In the genomic region with DNA sequence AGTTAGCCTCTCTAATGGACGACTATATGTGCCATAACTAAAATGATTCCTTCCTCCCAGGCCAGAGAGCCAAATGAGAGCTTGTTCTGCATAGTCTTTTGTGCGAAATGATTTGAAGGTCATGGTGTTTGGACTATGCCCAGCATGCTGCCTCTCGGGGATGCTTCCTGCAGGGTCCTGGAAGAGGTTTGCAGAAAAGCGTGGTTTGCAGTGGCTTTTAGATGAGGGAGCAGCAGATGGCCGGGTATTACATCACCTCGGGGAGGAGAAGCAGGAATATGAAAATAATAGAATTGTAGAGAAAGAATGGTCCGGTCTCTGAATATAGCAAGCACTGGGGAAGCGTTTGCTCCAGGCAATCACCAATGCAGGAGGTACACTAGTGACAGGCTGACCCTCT, we compare ENCODE assay signal across 9 mouse cellular contexts. TPM values are rescaled to one million over a fixed set of nuclear protein-coding genes. Genes with fewer than 3 reads are reported as not detected.
DNase-seq lines count a peak whose midpoint lies in the region; ATAC-seq and TF ChIP-seq lines count a peak whose summit lies in the region.
"Had no signal": no experiment of that assay in that cellular context is flagged by ENCODE, and none has a peak within 500 bp of the region (broad histone marks: within the 10 kb centered on the region; RNA-seq: fewer than 3 reads in every experiment).

No protein-coding gene starts in this region.

- no peaks in the 10 kb centered on the region for H3K9me3 ChIP-seq in neural tube, embryonic 13.5 days
- no peaks in the 10 kb centered on the region for H3K9me3 ChIP-seq in hindbrain, embryonic 14.5 days (ENCODE audit: control insufficient read depth, low read length)
- H3K9me3 ChIP-seq in midbrain, postnatal 0 days (ENCODE audit: low read length): no peaks in the 10 kb centered on the region
- no peaks in the 10 kb centered on the region for H3K9me3 ChIP-seq in kidney, embryonic 16.5 days (ENCODE audit: low read length)
- H3K9me3 ChIP-seq: liver, embryonic 15.5 days had no signal

- no peak overlapping the region for H3K4me2 ChIP-seq in neural tube, embryonic 13.5 days
- H3K4me2 ChIP-seq in hindbrain, embryonic 14.5 days (replicated peaks): no peak overlapping the region
- H3K4me2 ChIP-seq in midbrain, postnatal 0 days (ENCODE audit: low read depth, low read length, poor library complexity, severe bottlenecking): no peak overlapping the region
- no peak overlapping the region for H3K4me2 ChIP-seq in kidney, embryonic 16.5 days (replicated peaks; ENCODE audit: low read depth, low read length)
- H3K4me2 ChIP-seq: liver, embryonic 15.5 days had no signal

- no peak for DNase-seq in neural tube, embryonic 10.5 days (ENCODE audit: extremely low spot score, low spot score)
- DNase-seq in cerebellum, postnatal 14 days: peak; percentile 87 to 92
- no peak for DNase-seq in hindbrain, embryonic 14.5 days (ENCODE audit: low spot score)
- DNase-seq in midbrain, postnatal 0 days (ENCODE audit: low spot score): peak; percentile 71
- no peak for DNase-seq in ovary, adult 18-20 months (ENCODE audit: low spot score)
- DNase-seq in retina, embryonic 14.5 days (ENCODE audit: low spot score): no peak

- H3K27me3 ChIP-seq in neural tube, embryonic 13.5 days: no peaks in the 10 kb centered on the region
- no peaks in the 10 kb centered on the region for H3K27me3 ChIP-seq in hindbrain, embryonic 14.5 days (ENCODE audit: control insufficient read depth, insufficient read depth, low read length)
- H3K27me3 ChIP-seq in midbrain, postnatal 0 days (ENCODE audit: insufficient read depth, low read length): no peaks in the 10 kb centered on the region
- H3K27me3 ChIP-seq in kidney, embryonic 16.5 days (ENCODE audit: insufficient read depth, low read length): no peaks in the 10 kb centered on the region
- H3K27me3 ChIP-seq: liver, embryonic 15.5 days had no signal

- 28% methylated on average over 8 of the region's 8 CpGs for WGBS in neural tube, embryonic 13.5 days
- WGBS in hindbrain, embryonic 14.5 days: 30% methylated on average over 8 of the region's 8 CpGs
- 24% methylated on average over 8 of the region's 8 CpGs for WGBS in midbrain, postnatal 0 days
- 80% methylated on average over 8 of the region's 8 CpGs for WGBS in kidney, embryonic 16.5 days

- no peak overlapping the region for H3K9ac ChIP-seq in neural tube, embryonic 13.5 days
- H3K9ac ChIP-seq in hindbrain, embryonic 14.5 days: no peak overlapping the region
- H3K9ac ChIP-seq in midbrain, postnatal 0 days (replicated peaks; ENCODE audit: low read length, poor library complexity, severe bottlenecking): no peak overlapping the region
- no peak overlapping the region for H3K9ac ChIP-seq in kidney, embryonic 16.5 days (replicated peaks; ENCODE audit: low read length)
- H3K9ac ChIP-seq: liver, embryonic 15.5 days had no signal

- TF ChIP-seq CTCF in midbrain, postnatal 0 days (IDR thresholded peaks at IDR 0.05): no peak

- peak overlapping the region; percentile 18; the same call in 1 of the 2 replicates for H3K27ac ChIP-seq in neural tube, embryonic 13.5 days (replicated peaks)
- peak overlapping the region; percentile 38 for H3K27ac ChIP-seq in hindbrain, embryonic 14.5 days
- H3K27ac ChIP-seq in midbrain, postnatal 0 days (ENCODE audit: low read depth, low read length): 0 out of 2 replicates have a peak overlapping the region, but pooled peaks have one; percentile 0
- no peak overlapping the region for H3K27ac ChIP-seq in kidney, embryonic 16.5 days (ENCODE audit: low read length)
- H3K27ac ChIP-seq: liver, embryonic 15.5 days had no signal

- H3K4me1 ChIP-seq in neural tube, embryonic 13.5 days (replicated peaks): peaks cover 9% of the 10 kb centered on the region
- H3K4me1 ChIP-seq in hindbrain, embryonic 14.5 days (replicated peaks; ENCODE audit: control insufficient read depth, insufficient read depth, low read length): peaks cover 5% of the 10 kb centered on the region; the same call in 1 of the 2 replicates
- H3K4me1 ChIP-seq in midbrain, postnatal 0 days (ENCODE audit: insufficient read depth, low read length): no peaks in the 10 kb centered on the region
- 0 out of 2 replicates have a peak, but pooled peaks cover 3% of the 10 kb centered on the region for H3K4me1 ChIP-seq in kidney, embryonic 16.5 days (ENCODE audit: insufficient read depth, low read length)

- ATAC-seq in neural tube, embryonic 13.5 days (ENCODE audit: low read depth): no peak
- peak; percentile 51; the same call in 1 of the 2 replicates for ATAC-seq in hindbrain, embryonic 14.5 days (ENCODE audit: low FRiP score)
- ATAC-seq in midbrain, postnatal 0 days (ENCODE audit: low FRiP score): no peak
- ATAC-seq in kidney, embryonic 16.5 days (ENCODE audit: low FRiP score, low TSS enrichment): no peak

- H3K4me3 ChIP-seq in neural tube, embryonic 13.5 days: no peak overlapping the region
- H3K4me3 ChIP-seq in hindbrain, embryonic 14.5 days (replicated peaks; ENCODE audit: low read length): no peak overlapping the region
- no peak overlapping the region for H3K4me3 ChIP-seq in midbrain, postnatal 0 days (ENCODE audit: low read depth, low read length)
- H3K4me3 ChIP-seq in kidney, embryonic 16.5 days (ENCODE audit: low read length): no peak overlapping the region
- H3K4me3 ChIP-seq: liver, embryonic 15.5 days had no signal

- H3K36me3 ChIP-seq in neural tube, embryonic 13.5 days: no peaks in the 10 kb centered on the region
- H3K36me3 ChIP-seq in hindbrain, embryonic 14.5 days (replicated peaks; ENCODE audit: control insufficient read depth, insufficient read depth): no peaks in the 10 kb centered on the region
- no peaks in the 10 kb centered on the region for H3K36me3 ChIP-seq in midbrain, postnatal 0 days (ENCODE audit: insufficient read depth, low read length)
- H3K36me3 ChIP-seq in kidney, embryonic 16.5 days (ENCODE audit: insufficient read depth, low read length): no peaks in the 10 kb centered on the region
- H3K36me3 ChIP-seq: liver, embryonic 15.5 days had no signal

RNA-seq across cellular contexts. Expression of gene Smg1, which starts 11.0 kb away (rescaled TPM):
- polyA plus RNA-seq in neural tube, embryonic 13.5 days (2015; fragmentation: Nextera tagmentation; extraction: Ambion mirVana): 16.2 and 17.0 TPM in 2 replicates
- polyA plus RNA-seq in hindbrain, embryonic 14.5 days (2014; fragmentation: Nextera tagmentation; extraction: Ambion mirVana): 27.8 and 28.6 TPM in 2 replicates
- 44.1 and 62.9 TPM in 2 replicates for total RNA-seq in midbrain, postnatal 0 days (2014; rRNA removed)
- 11.4 and 16.0 TPM in 2 replicates for polyA plus RNA-seq in midbrain, postnatal 0 days (2015; fragmentation: Nextera tagmentation; extraction: Ambion mirVana)
- 11.7 and 15.2 TPM in 2 replicates for polyA plus RNA-seq in kidney, embryonic 16.5 days (2015; fragmentation: Nextera tagmentation; extraction: Ambion mirVana)

Comparison
In these comparisons a context has a peak if more than half of its experiments do, and no peak if none do; other contexts are left out.
1. DNase-seq: peak in cerebellum, postnatal 14 days (2 of 2) and midbrain, postnatal 0 days (single experiment); none in neural tube, embryonic 10.5 days (single experiment), hindbrain, embryonic 14.5 days (single experiment), ovary, adult 18-20 months (single experiment) and retina, embryonic 14.5 days (single experiment).